Mouse (Mus musculus) CD4-positive, CD25-positive, alpha-beta regulatory T cell, adult 2 months (primary cell): ENCODE data around the gene Entpd4b.
"Not testable (repeated sequence)": the region's sequence is repeated elsewhere in the genome, so short reads cannot be mapped to it uniquely, and the experiment has no call there.

ENCODE experiments used
- DNase-seq: peaks from one replicate; pipeline ENCODE4 v3.0.0-alpha.2; 2012; ENCODE audit warnings: low read depth, low spot score

Entpd4b gene

DNA sequence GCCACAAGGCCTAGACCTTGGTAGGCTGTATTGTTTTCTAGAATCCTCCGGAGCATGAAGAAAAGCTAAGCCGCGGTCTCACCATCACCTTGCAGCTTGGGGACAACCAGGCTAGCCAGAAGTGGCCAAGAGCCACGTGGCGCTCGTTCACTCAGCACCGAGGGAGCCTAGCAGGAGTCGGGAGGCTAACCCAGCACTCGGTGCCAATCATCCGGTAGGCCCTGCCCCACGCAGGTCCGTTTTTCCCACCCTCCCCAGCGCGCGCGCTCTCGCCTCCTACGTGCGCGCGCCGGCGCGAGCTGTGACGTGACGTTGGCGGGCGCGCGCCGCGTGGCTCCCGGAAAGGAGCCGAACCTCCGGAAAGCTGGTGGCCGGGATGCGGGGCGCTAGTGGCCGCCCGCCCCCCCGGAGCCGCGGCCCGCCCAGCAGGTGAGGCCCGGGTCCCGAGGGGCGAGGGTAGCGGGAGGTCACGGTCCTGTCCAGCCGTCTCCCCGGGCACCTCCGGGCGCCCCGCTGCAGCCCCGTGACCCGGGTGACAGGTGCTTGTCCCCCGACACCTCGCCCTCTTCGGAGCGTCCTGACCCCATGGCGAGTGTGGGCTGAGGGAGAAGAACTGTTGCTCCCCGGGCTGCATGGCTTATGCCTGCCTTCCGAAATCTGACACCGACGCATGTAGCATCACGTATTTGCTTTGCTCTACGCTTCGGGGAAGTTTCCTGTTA, at the start of gene Entpd4b:
TSS of gene Entpd4b (plus strand) at position 315 of the 722 bp plus-strand sequence.
- not testable (repeated sequence) for DNase-seq

DNA sequence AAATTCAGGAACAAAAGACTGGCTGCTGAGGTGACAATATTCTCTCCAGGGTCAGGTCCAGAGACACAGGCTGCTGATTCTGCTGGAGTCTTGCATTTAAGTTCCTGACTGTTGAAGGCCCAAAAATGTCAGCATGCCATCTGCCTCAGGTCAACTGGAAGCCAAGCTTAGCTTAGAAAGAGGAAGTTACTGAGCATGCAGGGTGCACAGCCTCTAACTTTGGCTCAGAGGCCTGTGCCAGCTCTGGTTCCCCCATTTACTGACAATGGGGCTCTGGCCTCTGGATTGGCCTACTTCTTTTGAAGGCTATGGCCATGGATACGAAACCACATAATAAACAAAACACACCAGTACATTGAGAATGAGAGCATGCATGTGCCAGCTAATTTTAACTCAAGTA, 48.2 kb upstream of the Entpd4b start:
- not testable (repeated sequence) for DNase-seq

DNA sequence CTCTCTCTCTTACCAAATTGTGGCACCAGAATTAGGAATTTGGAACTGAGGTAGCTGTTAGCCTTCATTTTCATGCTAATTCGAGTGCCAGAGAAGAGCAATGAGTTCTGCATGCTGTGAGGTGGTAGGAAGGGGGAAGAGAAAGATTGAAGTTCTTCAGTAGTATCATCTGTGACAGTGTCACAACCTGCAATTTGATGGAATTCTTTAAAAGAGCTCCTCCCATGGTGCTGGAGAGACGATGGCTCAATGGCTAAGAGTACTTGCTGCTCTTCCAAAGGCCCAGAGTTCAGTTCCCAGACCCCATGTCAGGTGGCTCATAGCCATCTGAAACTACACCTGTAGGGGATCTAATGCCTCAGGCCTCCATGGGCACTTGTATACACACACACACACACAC, 42.8 kb upstream of the Entpd4b start, which contains the start of gene Gm27179:
TSS of gene Gm27179 (minus strand) at position 101 of the 400 bp plus-strand sequence.
- DNase-seq: not testable (repeated sequence)

DNA sequence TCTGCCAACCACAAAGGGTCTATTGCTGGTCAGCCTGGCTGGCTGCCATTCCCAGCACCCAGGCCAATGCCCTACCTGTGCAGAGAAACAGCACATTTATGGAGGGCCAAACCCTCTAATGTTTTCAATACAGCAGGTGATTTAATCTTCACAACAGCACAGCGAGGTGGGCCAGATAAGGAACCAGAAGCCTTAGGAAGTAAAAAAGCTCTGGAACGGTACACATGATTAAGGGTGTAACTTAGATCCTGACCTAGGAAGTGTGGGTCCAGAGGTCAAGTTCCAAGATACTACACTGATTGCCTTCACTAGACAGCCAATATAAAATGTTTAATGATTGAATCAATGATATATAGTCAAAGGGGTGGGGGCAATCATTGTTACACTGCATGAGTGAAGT, 34.4 kb upstream of the Entpd4b start:
- not testable (repeated sequence) for DNase-seq

DNA sequence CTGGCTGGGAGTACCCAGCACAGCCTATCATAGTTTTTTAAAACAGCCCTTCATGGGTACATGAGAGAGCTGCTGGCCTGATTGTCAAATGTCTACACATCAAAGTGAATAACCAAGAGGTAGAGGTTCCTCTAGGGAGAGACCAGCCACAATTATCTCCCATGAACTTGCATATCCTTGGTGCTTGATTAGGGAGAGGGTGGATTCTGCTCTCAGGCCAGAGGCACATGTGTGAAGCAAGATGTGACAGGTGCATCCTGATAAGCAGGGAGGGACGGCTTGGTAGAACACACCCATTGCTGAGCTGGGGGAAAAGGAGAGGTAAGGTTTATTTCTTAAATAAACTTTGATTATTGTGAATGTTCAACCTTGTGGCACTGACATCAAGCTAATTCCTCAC, 32.2 kb upstream of the Entpd4b start:
- not testable (repeated sequence) for DNase-seq

DNA sequence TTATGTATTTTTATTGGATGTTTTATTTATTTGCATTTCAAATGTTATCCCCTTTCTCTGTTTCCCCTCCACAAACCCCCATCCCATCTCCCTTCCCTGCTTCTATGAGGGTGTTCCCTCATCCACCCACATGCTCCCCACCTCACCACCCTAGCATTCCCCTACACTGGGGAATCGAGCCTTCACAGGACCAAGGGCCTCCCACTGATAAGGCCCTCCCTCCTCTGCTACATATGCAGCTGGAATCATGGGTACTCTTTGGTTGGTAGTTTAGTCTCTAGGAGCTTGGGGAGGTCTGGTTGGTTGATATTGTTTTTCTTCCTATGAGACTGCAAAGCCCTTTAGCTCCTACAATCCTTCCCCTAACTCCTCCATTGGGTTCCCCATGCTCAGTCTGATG, 29.0 kb upstream of the Entpd4b start:
- not testable (repeated sequence) for DNase-seq

DNA sequence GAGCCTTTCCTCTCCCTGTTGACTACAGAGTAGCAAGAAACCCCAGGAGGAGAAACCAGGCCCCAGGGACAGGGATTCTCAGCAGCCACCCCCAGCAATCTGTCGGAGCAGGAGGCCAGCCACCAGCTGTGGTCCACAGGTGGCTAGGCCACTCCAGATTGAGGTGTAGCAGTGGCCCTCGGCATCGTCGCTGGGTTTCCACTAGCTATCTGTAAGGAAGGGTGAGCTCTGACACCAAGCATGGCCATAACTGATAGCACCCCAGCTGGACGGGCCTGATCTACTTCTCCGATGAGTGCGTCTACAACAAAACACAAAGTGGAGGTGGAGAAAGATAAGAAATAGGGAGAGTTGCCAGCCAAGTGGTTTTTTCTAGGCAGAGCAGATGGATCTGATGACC, 18.7 kb upstream of the Entpd4b start:
- not testable (repeated sequence) for DNase-seq

DNA sequence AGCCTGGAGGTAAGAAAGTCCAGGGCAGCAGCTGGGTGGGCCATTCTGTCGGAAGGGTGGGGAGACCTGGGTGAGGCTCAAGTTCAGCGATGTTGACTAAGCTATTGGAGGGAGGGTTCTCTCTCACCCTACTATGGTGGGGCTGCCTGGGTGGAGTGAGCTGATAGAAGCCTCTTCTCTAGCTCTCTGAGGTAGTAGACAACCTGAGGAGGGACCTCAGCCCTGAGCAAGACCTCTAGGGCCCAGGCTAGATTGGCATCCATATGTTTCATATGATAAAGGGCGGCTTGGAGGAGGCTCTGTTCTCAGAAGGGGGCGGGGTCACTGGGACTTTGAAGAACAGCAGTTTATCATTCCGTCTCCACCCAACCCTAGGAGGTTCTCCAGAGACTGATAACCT, 15.1 kb upstream of the Entpd4b start:
- DNase-seq: not testable (repeated sequence)

DNA sequence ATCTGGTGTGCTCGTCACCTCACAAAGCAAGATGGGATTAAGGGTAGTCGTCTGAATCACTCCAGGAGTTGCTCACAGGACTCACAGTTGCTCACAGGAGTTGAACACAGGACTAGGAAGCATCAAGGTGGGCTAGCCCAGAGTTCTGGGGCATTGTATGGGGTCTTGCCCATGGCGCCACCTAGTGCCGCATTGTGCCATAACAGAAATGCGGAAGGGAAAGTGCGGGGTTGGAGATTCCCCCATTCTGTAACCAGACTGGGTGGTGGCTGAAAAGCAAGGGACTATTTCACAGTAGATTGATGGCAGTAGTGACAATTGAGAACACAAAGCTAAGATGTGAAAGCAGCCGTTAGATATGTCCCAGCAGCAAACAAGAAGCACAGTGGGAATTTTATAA, 12.5 kb upstream of the Entpd4b start:
- DNase-seq: not testable (repeated sequence)

DNA sequence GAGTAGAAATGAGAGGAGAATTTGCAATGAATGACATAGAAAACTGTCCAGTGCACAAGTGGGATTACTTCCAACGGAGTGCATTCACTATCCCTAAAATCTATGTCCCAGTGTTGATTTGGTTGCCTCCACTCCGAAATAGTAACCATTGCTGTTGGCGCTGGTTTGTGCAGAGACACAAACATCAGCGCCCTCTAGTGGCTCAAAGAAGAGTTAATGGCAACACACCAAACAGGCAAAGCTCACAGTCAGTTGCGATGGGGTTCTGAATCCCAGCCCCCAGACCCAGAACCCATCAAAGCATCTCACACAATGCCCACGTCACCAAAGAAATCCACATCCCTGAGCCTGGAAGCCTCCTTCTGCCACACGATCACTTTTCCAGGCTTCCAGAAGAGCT, 11.2 kb upstream of the Entpd4b start:
- DNase-seq: not testable (repeated sequence)

DNA sequence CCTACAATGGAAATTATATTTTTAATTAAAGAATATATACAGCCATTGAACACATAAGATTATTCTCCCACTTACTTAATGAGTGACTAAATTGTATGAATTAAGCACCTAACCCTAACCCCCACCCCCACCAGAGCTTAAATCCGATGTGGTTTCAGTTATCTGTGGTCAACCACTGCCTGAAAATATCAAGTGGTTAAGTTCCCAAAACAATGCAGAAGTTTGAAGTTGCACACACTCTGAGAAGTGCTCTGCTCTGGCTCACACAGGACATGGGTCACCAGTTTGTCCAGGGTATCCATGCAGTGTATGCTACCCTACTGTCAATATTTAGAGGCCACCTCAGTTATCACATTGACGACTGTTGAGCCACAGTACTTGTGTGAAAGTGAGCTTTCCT, 10.2 kb upstream of the Entpd4b start:
- not testable (repeated sequence) for DNase-seq

DNA sequence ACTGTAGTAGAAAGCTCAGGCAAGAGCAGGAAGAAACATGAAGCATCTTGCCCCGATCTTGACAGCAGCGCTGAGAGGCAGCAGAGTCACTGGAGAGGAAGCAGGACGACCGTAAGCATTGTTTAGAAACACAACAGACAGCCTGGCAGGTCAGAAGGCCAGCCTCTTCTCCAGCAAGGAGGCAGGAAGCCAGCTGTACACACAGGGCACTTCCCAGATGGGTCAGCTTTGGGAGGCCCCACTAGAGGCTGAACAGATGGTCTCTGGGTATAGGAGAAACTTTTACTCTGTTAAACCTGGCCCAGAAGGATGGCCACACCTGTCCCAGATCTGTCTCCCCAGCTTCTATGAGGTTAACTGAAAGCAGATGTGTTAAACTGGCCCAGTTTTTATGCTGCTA, 7.9 kb upstream of the Entpd4b start:
- not testable (repeated sequence) for DNase-seq

DNA sequence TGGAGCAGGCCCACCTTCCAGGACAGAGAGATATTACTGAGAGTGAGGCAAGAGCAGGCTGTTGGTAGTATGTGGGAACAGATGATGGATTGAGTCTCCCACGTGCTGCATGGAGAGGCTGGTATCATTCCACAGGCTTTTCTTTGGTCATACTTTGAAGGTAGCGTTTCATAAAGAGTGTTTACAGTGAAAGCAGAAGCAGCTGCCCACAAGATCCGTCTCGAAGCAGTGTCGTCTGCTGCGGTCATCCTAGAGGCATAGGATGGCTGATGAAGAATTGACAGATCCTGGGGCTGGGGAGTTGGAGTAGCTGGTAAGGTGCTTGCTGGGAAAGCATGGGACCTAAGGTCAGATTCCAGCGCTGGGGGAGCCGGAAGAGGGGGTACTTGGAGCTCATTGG, 1.6 kb downstream of the Entpd4b start:
- not testable (repeated sequence) for DNase-seq

DNA sequence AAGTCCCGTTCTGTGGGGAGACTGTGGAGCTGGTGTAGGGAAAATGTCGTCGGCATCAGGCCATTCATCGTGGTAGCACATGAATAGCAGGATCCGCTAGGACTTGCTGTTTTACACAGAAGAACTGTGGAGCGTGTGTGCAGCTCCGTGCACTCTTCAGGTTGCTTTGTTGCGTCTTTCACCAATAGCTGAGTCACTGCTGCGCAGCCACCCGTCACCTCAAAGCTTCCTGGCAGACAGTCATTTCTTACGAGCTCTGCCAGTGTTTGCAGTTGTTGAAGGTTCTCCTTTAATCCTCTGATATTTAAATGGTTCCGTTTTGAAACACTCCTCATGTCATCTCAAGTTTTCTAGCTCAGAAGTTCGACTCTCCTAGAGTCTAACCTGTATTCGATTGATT, 2.3 kb downstream of the Entpd4b start:
- not testable (repeated sequence) for DNase-seq
